Comparison of ENCODE assay signal across 13 mouse cellular contexts in the genomic region with DNA sequence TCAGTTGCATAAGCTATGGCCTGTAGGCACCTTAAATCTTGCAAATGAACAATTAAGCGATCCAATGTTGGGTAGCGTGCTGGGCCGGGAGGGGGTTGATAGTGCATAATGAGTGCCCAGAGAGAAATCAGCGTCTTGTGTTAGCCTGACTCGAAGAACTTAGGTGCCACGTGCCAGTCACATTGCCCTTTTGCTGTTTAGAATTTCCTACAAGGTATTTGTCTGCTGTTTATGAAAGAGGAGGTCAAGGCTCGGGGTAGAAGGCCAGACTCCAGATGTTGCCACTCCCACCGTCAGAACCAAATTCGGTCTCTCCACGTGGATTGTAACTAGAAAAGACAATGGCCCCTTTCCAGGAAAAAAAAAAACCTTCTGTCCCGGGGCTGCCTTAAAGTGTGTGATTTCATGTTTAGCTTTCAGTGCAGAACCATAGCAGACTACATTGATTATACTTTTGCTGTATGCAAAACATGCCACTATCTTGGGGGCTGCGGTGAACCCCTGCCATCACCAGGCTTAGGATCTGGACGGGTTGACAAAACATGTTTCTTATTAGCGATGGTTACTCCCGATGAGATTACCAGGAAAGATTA. TPM values are rescaled to one million over a fixed set of nuclear protein-coding genes. Genes with fewer than 3 reads are reported as not detected.
"Had no signal": no experiment of that assay in that cellular context is flagged by ENCODE, and none has a peak within 500 bp of the region (broad histone marks: within the 10 kb centered on the region; RNA-seq: fewer than 3 reads in every experiment).

No protein-coding gene starts in this region.

- H3K4me2 ChIP-seq: limb, embryonic 12.5 days; liver, embryonic 13.5 days; midbrain, embryonic 13.5 days; neural tube, embryonic 15.5 days had no signal

- H3K4me1 ChIP-seq: liver, embryonic 13.5 days; midbrain, embryonic 13.5 days; neural tube, embryonic 15.5 days had no signal

- H3K9me3 ChIP-seq: liver, embryonic 13.5 days; midbrain, embryonic 13.5 days; neural tube, embryonic 15.5 days had no signal

- ATAC-seq: liver, postnatal 0 days; midbrain, embryonic 13.5 days had no signal

- DNase-seq: kidney, postnatal 10 days; kidney, postnatal 4 days; liver; liver, embryonic 13.5 days; liver, postnatal 0 days; right cerebral cortex, adult 18-20 months; right cerebral cortex, postnatal 25 days; thymus, postnatal 36 days had no signal

- H3K27ac ChIP-seq: layer of hippocampus, adult 2 months; limb, embryonic 12.5 days; liver, embryonic 13.5 days; midbrain, embryonic 13.5 days; neural tube, embryonic 15.5 days had no signal

- H3K36me3 ChIP-seq: limb, embryonic 12.5 days; liver, embryonic 13.5 days; midbrain, embryonic 13.5 days; neural tube, embryonic 15.5 days had no signal

- H3K9ac ChIP-seq: limb, embryonic 12.5 days; liver, embryonic 13.5 days; liver, postnatal 0 days; midbrain, embryonic 13.5 days; neural tube, embryonic 15.5 days had no signal

- H3K27me3 ChIP-seq: limb, embryonic 12.5 days; liver, embryonic 13.5 days; midbrain, embryonic 13.5 days; neural tube, embryonic 15.5 days had no signal

- H3K4me3 ChIP-seq: layer of hippocampus, adult 2 months; limb, embryonic 12.5 days; liver, embryonic 13.5 days; midbrain, embryonic 13.5 days; neural tube, embryonic 15.5 days had no signal

RNA-seq across cellular contexts. Expression of a gene that starts 11.0 kb away (rescaled TPM):
- total RNA-seq: megakaryocyte-erythroid progenitor cell, adult 5-6 weeks had no signal
